Mouse (Mus musculus): ENCODE results near the gene Gm12695. TPM values are rescaled to one million over a fixed set of nuclear protein-coding genes. Genes with fewer than 3 reads are reported as not detected.

Gene Gm12695
- total RNA-seq (2012; rRNA removed), result not detected in 2 replicates

- Histone ChIP-seq H3K4me1 (ENCODE audit: control insufficient read depth in 2 of 2, insufficient read depth in 2 of 2, low read length in 2 of 2, poor library complexity in 1 of 2) (no peaks in the 10 kb centered on the region), H3K27ac (ENCODE audit: insufficient read depth, low read depth, low read length, poor library complexity, severe bottlenecking) (no peak within 1 kb of the TSS), H3K9me3 (ENCODE audit: control insufficient read depth, insufficient read depth, low read depth, low read length) (no peaks in the 10 kb centered on the region), H3K36me3 (ENCODE audit: control insufficient read depth, insufficient read depth, low read length, poor library complexity, severe bottlenecking) (no peaks in the 10 kb centered on the region), H3K9ac (ENCODE audit: insufficient read depth, low read depth, low read length, poor library complexity, severe bottlenecking) (no peak within 1 kb of the TSS), H3K4me3 (ENCODE audit: insufficient read depth in 1 of 2, low read depth in 1 of 2, low read length in 2 of 2, poor library complexity in 1 of 2, severe bottlenecking in 1 of 2) (no peak within 1 kb of the TSS)
- no peak for DNase-seq (ENCODE audit: low read depth, low spot score)
- TF ChIP-seq HCFC1 (IDR thresholded peaks at IDR 0.05; ENCODE audit: borderline replicate concordance, insufficient read depth, low read length) (no peak), MAFK (IDR thresholded peaks at IDR 0.05; ENCODE audit: insufficient read depth, low read depth, low read length) (no peak), ZNF384 (IDR thresholded peaks at IDR 0.05; ENCODE audit: low read depth, low read length) (no peak), ZC3H11A (IDR thresholded peaks at IDR 0.05; ENCODE audit: borderline replicate concordance, low read depth, low read length) (no peak)
- in situ Hi-C loops (cut with MboI; ENCODE audit: low sequenced_read_pairs in 2 of 2, unreplicated experiment in 2 of 2), result no loop called here
Measured at GRCm38 (mm10) chr4:96785086-96785485, at the start of gene Gm12695. Gene Gm12695 (minus strand): TSS chr4:96785186.

DNA sequence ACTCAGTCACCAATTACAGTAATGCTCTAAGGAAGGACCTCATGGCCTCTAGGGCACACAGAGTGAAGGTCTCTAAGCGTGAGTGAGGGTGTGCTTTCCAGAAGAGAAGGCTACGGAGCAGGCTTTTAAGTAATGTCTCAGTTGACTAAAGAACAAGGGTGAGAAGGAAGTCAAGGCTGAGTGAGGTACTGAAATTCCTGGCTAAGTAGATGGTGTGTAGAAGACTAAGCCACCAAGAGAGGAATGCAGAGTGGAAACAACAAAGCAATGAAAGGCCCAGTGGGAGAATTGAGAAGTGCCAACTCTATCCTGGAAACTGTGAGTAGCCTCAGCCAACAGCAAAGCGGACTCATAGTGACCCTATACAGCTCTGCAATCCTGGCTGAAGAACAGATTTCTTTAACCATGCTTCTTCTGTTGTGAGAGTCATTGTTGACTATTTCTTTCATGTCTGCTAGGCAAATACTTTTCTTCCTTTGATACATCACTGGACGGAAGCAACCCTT, 40.6 kb upstream of the Gm12695 start:
- Histone ChIP-seq H3K36me3 (ENCODE audit: control insufficient read depth, insufficient read depth, low read length, poor library complexity, severe bottlenecking) (no peaks in the 10 kb centered on the region), H3K4me3 (ENCODE audit: insufficient read depth in 1 of 2, low read depth in 1 of 2, low read length in 2 of 2, poor library complexity in 1 of 2, severe bottlenecking in 1 of 2) (no peak overlapping the region), H3K9ac (ENCODE audit: insufficient read depth, low read depth, low read length, poor library complexity, severe bottlenecking) (no peak overlapping the region), H3K4me1 (ENCODE audit: control insufficient read depth in 2 of 2, insufficient read depth in 2 of 2, low read length in 2 of 2, poor library complexity in 1 of 2) (no peaks in the 10 kb centered on the region), H3K9me3 (ENCODE audit: control insufficient read depth, insufficient read depth, low read depth, low read length) (no peaks in the 10 kb centered on the region), H3K27ac (ENCODE audit: insufficient read depth, low read depth, low read length, poor library complexity, severe bottlenecking) (no peak overlapping the region)
- no peak for DNase-seq (ENCODE audit: low read depth, low spot score)
- in situ Hi-C loops (cut with MboI; ENCODE audit: low sequenced_read_pairs in 2 of 2, unreplicated experiment in 2 of 2), result no loop called here
- TF ChIP-seq HCFC1 (IDR thresholded peaks at IDR 0.05; ENCODE audit: borderline replicate concordance, insufficient read depth, low read length) (no peak), MAFK (IDR thresholded peaks at IDR 0.05; ENCODE audit: insufficient read depth, low read depth, low read length) (no peak), ZC3H11A (IDR thresholded peaks at IDR 0.05; ENCODE audit: borderline replicate concordance, low read depth, low read length) (no peak), CHD2 (IDR thresholded peaks at IDR 0.05; ENCODE audit: low read depth, low read length) (no peak), ZNF384 (IDR thresholded peaks at IDR 0.05; ENCODE audit: low read depth, low read length) (no peak)

DNA sequence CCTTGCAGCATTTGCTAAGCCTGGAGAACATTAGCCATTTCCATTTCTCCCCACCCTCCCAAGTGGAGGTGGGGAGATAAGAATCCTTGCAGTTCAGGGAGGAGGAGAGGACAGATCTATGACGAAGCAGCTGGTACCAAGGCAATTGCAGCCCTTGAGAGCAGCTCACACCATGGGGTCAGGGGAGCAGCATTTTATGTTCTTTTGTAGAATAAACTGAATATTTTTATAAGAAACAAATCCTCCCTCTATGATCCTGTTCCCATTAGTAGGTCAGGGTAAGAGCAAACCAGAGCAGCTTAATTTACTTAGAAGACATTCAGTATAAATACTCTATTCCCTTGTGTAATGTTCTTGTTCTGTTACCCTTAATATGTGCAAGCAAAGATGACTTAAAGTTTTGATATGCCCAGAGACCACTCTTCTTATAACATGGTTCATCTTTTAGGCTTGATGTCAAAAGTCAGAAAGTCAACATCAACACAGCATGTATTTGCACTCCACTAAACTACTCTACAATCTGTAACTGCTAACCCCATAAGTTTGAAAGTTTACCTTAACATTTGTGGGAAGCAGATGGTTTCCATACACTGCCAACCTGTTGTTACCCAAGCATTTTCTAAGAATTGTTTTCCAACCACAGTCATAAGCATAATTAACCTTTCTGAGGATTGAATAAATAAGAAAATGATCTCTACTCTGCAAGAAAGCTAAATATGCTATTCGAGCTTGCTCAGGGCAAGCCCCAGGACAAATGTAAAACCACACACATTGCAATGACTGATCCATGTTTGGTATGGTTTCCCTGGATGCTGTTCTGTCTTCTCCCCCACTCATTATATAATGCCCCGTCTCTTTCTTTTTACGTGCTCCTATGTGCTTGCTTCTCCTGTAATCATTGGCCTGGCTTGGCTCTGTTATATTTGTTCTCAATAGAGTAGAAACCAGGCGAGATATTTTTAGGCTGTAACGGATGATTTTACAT, 22.1 kb upstream of the Gm12695 start:
- H3K36me3 ChIP-seq (ENCODE audit: control insufficient read depth, insufficient read depth, low read length, poor library complexity, severe bottlenecking), result no peaks in the 10 kb centered on the region
- DNase-seq (ENCODE audit: low read depth, low spot score), result no peak
- no peak overlapping the region for H3K9ac ChIP-seq (ENCODE audit: insufficient read depth, low read depth, low read length, poor library complexity, severe bottlenecking)
- H3K27ac ChIP-seq (ENCODE audit: insufficient read depth, low read depth, low read length, poor library complexity, severe bottlenecking), result no peak overlapping the region
- in situ Hi-C loops (cut with MboI; ENCODE audit: low sequenced_read_pairs in 2 of 2, unreplicated experiment in 2 of 2), result no loop called here
- TF ChIP-seq ZNF384 (IDR thresholded peaks at IDR 0.05; ENCODE audit: low read depth, low read length) (no peak), ZC3H11A (IDR thresholded peaks at IDR 0.05; ENCODE audit: borderline replicate concordance, low read depth, low read length) (no peak), MAFK (IDR thresholded peaks at IDR 0.05; ENCODE audit: insufficient read depth, low read depth, low read length) (no peak), CHD2 (IDR thresholded peaks at IDR 0.05; ENCODE audit: low read depth, low read length) (no peak), HCFC1 (IDR thresholded peaks at IDR 0.05; ENCODE audit: borderline replicate concordance, insufficient read depth, low read length) (no peak)
- H3K4me3 ChIP-seq (ENCODE audit: insufficient read depth in 1 of 2, low read depth in 1 of 2, low read length in 2 of 2, poor library complexity in 1 of 2, severe bottlenecking in 1 of 2), result no peak overlapping the region
- H3K9me3 ChIP-seq (ENCODE audit: control insufficient read depth, insufficient read depth, low read depth, low read length), result no peaks in the 10 kb centered on the region
- H3K4me1 ChIP-seq (ENCODE audit: control insufficient read depth in 2 of 2, insufficient read depth in 2 of 2, low read length in 2 of 2, poor library complexity in 1 of 2), result no peaks in the 10 kb centered on the region

DNA sequence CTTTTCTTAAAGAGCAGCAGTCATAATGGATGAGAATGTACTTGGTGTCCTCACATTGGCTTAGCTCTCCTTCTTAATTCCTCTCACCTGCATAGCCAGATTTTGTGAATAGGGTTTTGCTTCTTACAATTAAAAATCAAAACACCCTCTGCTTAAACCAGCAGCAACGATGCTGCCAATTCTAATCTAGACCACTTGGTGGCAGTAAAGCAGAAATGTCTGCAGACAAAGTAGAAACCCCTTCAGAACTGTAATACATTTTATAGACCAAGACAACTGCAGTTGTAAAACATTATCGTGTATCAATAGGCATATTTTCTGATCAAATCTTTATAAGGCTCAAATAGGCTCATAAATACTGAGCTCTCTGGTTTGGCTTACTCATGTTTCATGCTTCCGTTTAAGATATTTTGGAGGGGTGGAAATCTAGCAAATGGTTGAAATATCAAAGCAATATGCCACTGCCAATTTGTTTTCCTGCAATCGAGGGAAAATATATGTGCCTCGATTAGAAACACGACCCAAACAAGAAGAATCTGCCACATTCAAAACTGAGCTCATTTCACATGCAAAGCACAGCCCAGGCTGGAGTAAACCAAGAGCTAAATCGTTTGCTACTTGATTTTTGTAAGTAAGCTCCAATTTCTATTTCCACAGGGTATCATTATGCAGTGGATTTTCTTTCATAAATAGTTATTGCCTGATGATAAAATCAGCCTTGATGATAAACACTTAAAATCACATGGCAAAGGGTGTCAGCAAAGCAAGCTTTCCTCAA, 14.6 kb upstream of the Gm12695 start:
- H3K4me3 ChIP-seq (ENCODE audit: insufficient read depth in 1 of 2, low read depth in 1 of 2, low read length in 2 of 2, poor library complexity in 1 of 2, severe bottlenecking in 1 of 2), result no peak overlapping the region
- in situ Hi-C loops (cut with MboI; ENCODE audit: low sequenced_read_pairs in 2 of 2, unreplicated experiment in 2 of 2), result no loop called here
- no peaks in the 10 kb centered on the region for H3K4me1 ChIP-seq (ENCODE audit: control insufficient read depth in 2 of 2, insufficient read depth in 2 of 2, low read length in 2 of 2, poor library complexity in 1 of 2)
- no peaks in the 10 kb centered on the region for H3K9me3 ChIP-seq (ENCODE audit: control insufficient read depth, insufficient read depth, low read depth, low read length)
- TF ChIP-seq ZC3H11A (IDR thresholded peaks at IDR 0.05; ENCODE audit: borderline replicate concordance, low read depth, low read length) (no peak), HCFC1 (IDR thresholded peaks at IDR 0.05; ENCODE audit: borderline replicate concordance, insufficient read depth, low read length) (no peak), CHD2 (IDR thresholded peaks at IDR 0.05; ENCODE audit: low read depth, low read length) (no peak), MAFK (IDR thresholded peaks at IDR 0.05; ENCODE audit: insufficient read depth, low read depth, low read length) (no peak), ZNF384 (IDR thresholded peaks at IDR 0.05; ENCODE audit: low read depth, low read length) (no peak)
- H3K27ac ChIP-seq (ENCODE audit: insufficient read depth, low read depth, low read length, poor library complexity, severe bottlenecking), result no peak overlapping the region
- H3K9ac ChIP-seq (ENCODE audit: insufficient read depth, low read depth, low read length, poor library complexity, severe bottlenecking), result no peak overlapping the region
- no peak for DNase-seq (ENCODE audit: low read depth, low spot score)
- no peaks in the 10 kb centered on the region for H3K36me3 ChIP-seq (ENCODE audit: control insufficient read depth, insufficient read depth, low read length, poor library complexity, severe bottlenecking)
